Mouse (Mus musculus): ENCODE data around the gene A630023A22Rik.

A630023A22Rik gene

GRCm38 (mm10) chr14:34102601-34103000 lies at the start of gene A630023A22Rik:
A630023A22Rik (minus strand) TSS chr14:34102754.
- no peak for DNase-seq (ENCODE audit: low read depth, low spot score)

GRCm38 (mm10) chr14:34152342-34152741 lies 49.8 kb upstream of the A630023A22Rik start, which contains the start of gene Npy4r:
Npy4r (minus strand) TSS chr14:34152489.
- peak; percentile 43 for DNase-seq (ENCODE audit: low read depth, low spot score)

GRCm38 (mm10) chr14:34142915-34143314 lies 40.4 kb upstream of the A630023A22Rik start:
- no peak for DNase-seq (ENCODE audit: low read depth, low spot score)

- no peak for DNase-seq (ENCODE audit: low read depth, low spot score)
Measured at GRCm38 (mm10) chr14:34142316-34142715, 39.8 kb upstream of the A630023A22Rik start.

DNA sequence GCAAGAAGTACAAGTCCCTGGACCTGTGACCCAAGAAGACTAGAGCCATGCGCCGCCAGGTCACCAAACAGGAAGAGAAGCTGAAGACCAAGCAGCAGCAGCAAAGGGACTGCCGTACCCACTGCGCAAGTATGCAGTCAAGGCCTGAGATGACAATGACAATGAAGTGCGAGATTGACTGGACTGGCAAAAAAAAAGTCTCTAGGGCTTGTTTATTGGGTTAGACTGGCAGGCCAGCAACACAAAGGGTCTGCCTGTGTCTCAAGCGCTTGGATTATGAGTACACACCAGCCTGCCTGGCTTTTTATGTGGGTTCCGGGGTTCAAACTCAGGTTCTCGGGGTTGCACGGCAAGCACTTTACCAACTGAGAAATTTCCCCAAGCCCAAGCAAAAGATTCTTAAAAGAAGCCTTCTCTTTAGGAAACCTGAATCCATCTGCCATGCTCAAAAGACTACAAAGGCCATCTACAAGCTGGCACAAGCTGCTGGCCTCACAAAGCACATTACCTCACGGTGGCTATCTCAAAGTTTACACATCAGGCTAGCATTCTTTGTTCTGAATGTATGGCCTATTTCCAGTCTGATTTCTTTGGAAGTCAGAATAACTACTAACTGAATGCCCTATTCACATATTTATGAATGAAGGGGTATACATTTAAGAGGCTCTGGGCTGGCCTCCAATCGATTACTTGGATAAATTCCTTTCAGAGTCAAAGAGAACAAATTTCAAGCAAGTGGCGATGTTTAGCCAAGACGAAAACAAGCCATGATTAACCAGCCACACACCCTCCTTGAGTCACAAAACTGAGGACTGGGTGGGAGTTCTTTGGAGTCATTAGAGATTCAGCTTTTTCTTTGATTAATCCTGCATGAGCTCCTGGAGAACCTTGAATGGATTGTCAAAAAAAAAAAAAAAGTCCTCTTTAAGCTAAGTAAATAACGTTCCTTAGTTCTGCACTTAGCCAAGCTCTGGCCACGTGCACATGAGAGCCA lies 37.4 kb upstream of the A630023A22Rik start:
- DNase-seq (ENCODE audit: low read depth, low spot score): no peak

DNA sequence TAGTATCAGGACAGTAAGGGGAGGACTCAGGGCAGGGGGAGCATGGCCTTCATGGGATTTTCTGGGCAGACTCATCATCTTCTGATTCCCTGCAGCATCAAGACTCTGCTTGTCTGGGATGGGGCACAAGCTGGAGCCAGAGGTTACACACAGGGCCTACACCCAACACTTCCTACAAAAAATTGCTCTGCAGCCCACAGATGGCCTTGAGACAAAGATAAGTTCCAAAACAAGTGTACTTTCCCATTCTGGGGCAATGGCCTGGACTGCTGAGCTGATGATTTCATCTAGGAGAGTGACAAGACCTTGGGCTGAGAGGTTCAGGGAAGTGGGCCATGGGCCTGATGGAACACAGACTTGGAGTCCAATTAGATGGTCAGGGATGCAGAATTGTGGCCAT lies 32.8 kb upstream of the A630023A22Rik start:
- no peak for DNase-seq (ENCODE audit: low read depth, low spot score)

GRCm38 (mm10) chr14:34131216-34131615 lies 28.7 kb upstream of the A630023A22Rik start:
- no peak for DNase-seq (ENCODE audit: low read depth, low spot score)

DNA sequence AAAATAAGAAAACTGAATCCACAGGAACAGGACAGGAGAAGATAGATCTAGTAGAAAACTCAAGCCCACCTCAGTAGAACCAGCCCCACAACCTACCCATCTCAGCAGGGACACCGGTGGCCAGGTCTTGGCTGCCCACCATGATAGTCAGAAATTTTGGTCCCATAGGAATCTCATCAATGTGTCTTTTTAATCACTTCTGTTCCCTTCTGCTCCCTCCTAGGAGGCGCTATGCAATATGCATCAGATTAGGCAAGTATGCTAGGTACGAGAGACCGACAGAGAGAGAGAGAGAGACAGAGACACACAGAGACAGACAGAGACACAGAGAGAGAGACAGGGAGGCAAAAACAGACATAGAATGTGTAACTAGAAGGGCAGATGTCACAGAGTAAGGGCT lies 19.1 kb upstream of the A630023A22Rik start:
- DNase-seq (ENCODE audit: low read depth, low spot score): no peak

DNA sequence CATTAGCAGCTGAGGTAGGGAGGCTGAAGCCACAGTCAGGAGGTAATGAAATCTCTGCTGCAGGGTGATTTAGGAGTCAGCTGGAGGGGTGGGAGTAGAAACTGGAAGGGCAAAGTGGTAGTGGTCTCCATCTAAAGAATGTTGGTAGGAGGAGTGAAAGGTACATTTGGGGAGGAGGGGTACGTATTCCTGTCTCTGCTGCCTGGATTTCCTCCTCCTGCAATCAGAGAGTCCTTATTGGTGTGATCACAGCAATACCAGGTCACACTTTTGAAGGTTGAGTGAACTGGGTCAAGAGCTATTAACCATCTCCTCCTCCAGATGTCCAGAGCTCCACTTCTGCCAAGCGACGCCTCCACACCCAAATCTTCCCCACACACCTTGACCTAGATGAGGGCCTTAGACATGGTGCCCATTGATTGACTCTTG lies 18.4 kb upstream of the A630023A22Rik start:
- no peak for DNase-seq (ENCODE audit: low read depth, low spot score)

- no peak for DNase-seq (ENCODE audit: low read depth, low spot score)
Measured at GRCm38 (mm10) chr14:34120016-34120910, 17.7 kb upstream of the A630023A22Rik start.

DNA sequence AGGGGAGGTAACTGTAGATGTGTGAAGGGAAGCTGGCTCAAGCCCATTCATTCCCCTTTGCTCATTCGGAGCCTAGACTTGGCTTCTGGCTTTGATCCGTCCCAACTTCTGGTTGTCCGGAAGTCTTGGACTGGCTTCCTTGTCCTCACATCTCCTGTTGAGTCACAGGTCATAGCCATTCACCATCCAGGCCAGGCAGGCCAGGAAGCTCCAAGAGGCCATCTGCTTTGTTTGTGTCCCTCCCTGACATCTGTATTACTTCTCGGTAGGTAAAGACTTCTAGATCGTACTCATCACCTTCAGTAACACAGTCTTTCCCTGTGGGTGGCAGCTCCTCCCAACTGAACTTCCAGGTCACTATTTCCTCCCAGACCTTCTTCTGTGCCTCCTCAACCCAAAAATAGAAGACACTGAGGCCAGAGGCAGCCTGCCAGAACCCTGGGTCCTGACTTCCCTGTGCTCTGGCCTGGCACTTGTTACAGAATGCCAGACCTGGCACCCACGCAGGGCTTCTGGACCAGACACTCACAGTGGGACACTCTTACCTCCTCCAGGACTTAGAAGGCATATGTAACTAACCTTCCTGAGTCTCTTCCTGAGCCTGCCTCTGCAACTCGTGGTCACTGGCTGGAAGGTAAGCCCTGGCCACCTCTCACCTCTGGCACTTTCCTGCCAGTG lies 16.6 kb upstream of the A630023A22Rik start:
- no peak for DNase-seq (ENCODE audit: low read depth, low spot score)

DNA sequence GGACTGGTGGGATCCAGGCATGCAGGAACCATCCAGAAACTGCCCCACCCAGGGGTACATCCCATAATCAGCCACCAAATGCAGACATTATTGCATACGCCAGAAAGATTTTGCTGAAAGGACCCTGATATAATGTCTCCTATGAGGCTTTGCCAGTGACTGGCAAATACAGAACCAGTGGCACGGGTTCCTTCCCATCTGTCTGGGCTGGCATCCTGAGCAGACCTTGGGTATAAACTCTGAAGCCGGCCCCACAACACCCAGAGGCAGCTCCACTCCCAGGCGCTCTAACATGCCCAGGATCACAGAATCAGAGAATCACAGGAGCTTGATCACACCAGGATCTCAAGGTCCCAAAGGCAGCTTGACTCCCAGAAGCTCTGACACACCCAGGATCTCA lies 11.8 kb upstream of the A630023A22Rik start:
- no peak for DNase-seq (ENCODE audit: low read depth, low spot score)

- no peak for DNase-seq (ENCODE audit: low read depth, low spot score)
Measured at GRCm38 (mm10) chr14:34107594-34107993, 5.0 kb upstream of the A630023A22Rik start.

DNA sequence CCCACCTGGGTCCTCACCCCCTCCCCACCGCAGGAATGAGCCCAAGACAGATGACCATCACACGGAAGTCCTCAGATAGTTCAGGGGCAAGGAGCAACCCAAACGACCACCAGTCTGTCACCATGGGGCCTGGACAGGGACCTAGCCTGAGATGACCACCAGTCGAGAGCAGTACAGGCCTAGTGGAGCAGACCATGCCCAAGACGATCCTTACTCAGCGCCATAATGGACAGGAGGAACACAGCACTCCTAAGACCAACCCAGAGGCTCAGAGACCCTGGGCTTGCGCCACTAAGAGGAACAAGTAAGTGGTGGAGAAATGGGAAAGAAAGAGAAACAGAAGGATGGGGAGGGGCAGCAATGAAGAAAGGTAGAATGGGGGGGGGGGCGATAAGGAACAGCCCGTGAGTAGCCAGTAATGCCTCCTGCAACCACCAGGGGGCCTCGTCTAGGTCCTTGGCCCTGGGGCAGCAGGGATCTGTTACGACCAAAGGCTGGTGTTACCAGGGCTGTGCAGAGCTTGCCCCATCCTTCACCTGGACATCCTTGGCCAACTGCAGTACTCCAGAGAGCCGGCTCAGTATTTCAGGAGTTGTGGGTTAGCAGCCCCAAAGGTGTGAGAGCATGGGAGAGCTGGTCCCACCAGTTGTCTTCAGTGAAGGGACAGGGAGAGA lies 4.0 kb upstream of the A630023A22Rik start:
- DNase-seq (ENCODE audit: low read depth, low spot score): peak; percentile 32

- peak; percentile 66 for DNase-seq (ENCODE audit: low read depth, low spot score)
Measured at GRCm38 (mm10) chr14:34104892-34105291, 2.3 kb upstream of the A630023A22Rik start.

DNA sequence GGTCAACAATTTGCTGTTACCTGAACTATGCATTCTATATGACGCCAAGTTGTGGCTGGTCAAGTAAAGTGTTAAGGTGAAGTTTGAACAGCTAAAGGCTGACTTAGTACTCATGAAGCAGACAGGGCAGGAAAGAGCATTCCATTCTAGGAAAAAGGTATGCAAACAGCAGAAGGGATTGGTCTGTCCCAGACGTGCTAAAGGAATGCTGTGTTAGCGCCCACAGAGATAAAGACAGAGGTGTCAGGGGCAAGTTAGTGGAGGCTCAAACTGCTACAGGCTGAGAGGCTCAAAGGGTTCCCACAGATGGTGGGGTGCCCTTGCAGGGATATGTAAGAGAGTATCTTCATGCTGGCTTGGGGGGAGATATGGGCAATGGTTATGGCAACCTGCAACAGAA lies 1.3 kb upstream of the A630023A22Rik start:
- DNase-seq (ENCODE audit: low read depth, low spot score): no peak

- DNase-seq (ENCODE audit: low read depth, low spot score): no peak
Measured at GRCm38 (mm10) chr14:34096161-34096560, 6.4 kb downstream of the A630023A22Rik start.

DNA sequence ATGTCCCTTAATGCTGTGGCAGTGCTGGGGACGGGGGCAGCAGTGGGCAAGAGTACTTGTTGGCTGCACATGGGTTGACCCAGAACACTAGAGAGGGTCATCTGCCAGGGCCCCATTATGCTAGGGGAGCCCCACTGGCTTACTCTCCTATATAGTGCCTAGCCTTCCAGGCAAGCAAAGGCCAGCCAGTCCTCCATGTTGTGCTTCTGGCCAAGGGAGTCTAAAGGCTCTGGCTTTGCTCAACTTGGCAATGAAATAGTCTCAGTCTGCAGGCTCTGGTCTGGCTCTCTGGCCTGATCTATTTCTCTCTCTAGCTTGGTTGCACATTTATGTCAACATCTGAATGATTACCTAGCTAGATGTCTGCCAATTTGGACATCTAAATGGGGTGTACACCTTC lies 9.7 kb downstream of the A630023A22Rik start:
- no peak for DNase-seq (ENCODE audit: low read depth, low spot score)

DNA sequence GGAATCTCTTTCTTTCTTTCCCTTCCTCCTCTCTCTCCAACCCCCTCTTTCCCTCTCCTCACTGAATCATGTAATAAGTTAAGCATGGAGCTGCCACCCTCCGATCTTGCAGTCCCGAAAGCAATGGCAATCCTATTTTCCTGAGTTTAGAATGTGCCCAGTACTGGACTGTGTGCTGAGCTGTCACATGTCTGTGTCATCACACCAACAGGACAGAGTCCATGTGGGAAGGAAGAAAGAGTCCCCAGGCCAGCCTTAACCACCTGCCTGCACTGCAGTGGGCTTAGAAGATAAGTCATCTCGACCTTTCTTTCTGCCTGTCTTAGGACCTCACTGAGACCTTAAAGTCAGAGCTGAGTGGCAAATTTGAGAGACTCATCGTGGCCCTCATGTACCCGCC lies 11.1 kb downstream of the A630023A22Rik start:
- no peak for DNase-seq (ENCODE audit: low read depth, low spot score)

DNA sequence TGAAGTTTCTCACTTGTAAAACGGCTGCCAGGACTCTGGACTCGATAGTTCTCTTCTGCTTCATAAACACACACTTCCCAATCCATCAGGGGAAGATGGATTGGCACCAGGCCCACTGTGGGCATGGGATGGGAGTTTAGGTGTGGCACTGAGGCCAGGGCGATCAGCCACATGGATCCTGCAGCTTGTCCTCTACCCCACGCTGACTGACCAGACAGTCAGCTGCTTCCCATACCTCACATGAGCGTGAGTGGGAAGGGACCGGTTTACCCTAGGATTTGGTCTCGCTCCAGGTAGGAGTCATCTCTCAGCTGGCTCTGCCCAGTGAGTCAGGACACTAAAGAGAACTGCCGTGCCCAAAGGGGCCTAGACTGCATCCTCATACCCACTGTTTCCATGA lies 12.8 kb downstream of the A630023A22Rik start:
- DNase-seq (ENCODE audit: low read depth, low spot score): no peak

DNA sequence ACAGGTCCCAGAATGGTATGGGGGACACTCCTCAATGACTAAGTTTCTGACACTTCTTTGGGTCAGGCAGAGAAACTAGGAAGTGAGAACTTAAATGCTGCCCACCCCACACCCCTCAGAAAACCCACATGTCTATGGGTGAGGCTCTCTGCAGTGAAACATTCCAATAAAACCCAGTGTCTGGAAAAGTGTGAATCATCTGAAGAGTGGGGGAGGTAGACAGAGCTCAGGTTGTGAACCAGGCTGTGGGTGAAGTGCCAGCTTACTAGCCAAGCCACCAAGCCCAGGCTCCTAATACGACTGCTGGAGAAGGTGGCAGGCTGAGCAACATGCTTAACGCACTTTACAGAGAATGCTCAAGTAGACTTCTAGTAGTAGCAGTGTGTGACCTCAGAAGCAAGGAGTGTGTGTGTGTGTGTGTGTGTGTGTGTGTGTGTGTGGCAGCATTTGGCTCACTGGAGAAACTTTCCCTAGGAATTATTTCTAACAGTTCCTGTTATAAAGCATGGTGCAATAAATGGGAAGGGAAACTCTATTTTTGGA lies 14.6 kb downstream of the A630023A22Rik start:
- no peak for DNase-seq (ENCODE audit: low read depth, low spot score)
